Mouse (Mus musculus) cerebellum, adult 2 months (tissue): ENCODE measurements at regions not wholly inside any gene's neighbourhood (a gene's known extent, or its start where the extent isn't known, plus 50 kb on each side); places are given as distances from the start of the nearest gene placed in this dataset.

Experiments
- CTCF ChIP-seq: fragments of 200-500 bp; IDR thresholded peaks from 2 replicates; pipeline ENCODE4 v1.5.1; 2011; ENCODE audit warnings: low read depth, mild to moderate bottlenecking, control low read depth, low read length, moderate library complexity, borderline replicate concordance; ENCODE audit not compliant: insufficient read depth
- POLR2A ChIP-seq: fragments of 200-500 bp; IDR thresholded peaks from 2 replicates; pipeline ENCODE4 v1.6.1; 2011; ENCODE audit warnings: low read length, control low read depth, borderline replicate concordance; ENCODE audit not compliant: insufficient read depth

DNA sequence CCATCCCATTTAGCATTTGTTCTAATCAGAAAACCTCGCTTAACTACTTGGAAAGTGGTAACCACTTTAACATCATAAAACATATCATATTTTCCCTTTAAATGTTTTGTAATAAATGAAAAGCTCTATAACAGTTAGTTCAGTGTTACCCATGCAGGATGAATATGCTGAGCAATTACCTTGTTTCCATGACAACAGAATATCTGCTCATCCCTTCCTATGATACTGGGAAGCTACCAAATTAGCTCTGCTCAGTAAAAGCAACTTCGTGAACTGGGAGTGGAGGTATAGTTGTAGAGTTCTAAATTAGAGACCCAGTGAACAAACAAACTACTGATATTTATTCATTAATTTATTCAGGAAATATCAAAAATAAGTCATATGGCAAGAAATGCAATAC is 595.0 kb downstream of the Epm2a start:
- TF ChIP-seq CTCF (no peak), POLR2A (no peak)
